Mouse (Mus musculus) CD4-positive, CD25-positive, alpha-beta regulatory T cell, adult 4 months (primary cell): ENCODE results near the gene Actg1. TPM values are rescaled to one million over a fixed set of nuclear protein-coding genes. Genes with fewer than 3 reads are reported as not detected.

ENCODE experiments used
- ATAC-seq: one replicate; pipeline ENCODE4 v1.8.0; 2017
- polyA plus RNA-seq, 2 experiments: library from polyadenylated mRNA; unstranded; fragments of 100-300 nt; shearing (Covaris generic); gene quantifications; one replicate each; pipeline ENCODE4 v1.2.1; 2017

Gene Actg1
- polyA plus RNA-seq, 2 experiments from 2014 or later: 2,387 to 3,192 TPM

DNA sequence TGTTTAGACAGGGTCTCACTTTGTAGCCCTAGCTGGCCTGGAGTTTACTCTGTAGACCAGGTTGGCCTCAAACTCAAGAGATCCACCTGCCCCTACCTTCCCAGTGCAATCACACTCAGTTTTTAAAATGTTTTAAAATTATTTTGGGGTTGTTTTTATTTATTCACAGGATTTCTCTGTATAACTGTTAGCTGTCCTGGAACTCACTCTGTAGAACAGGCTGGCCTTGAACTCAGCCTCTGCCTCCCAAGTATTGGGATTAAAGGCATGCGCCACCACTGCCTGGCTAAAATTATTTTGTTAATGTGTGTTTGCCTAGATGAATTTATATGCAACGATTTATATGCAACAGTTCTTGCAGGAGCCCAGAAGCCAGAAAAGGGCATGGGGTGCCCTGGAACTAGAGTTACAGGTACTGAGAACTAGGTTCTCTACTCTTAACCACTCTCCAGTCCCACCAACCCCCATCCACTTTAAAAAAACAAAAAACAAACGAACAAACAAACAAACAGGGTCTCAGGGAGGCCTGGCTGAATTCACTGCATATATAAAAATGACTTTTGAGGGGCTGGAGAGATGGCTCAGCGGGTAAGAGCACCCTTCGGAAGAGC is 3.9 kb downstream of the Actg1 start:
- no peak for ATAC-seq

- no peak for ATAC-seq
These were observed 4.6 kb downstream of the Actg1 start for GRCm38 (mm10) chr11:120343519-120344309.

- no peak for ATAC-seq
These were observed 5.6 kb downstream of the Actg1 start for GRCm38 (mm10) chr11:120342656-120343160.

DNA sequence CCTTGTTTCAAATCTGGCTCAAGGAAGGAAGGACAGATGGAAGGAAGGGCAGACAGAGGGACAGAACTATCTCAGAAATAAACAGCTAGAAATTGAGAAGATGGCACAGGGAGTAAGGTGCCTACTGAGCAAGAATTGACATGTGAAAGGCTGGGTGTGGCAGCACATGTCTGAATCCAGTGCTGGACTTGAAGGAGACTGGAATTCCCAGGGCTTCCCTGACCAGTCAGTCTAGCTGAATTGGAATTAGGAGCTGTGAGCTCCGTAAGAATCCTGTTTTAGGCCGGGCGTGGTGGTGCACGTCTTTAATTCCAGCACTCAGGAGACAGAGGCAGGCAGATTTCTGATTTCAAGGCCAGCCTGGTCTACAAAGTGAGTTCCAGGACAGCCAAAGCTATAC is 6.7 kb downstream of the Actg1 start:
- ATAC-seq: no peak

GRCm38 (mm10) chr11:120339978-120340513 is 8.3 kb downstream of the Actg1 start:
- no peak for ATAC-seq

DNA sequence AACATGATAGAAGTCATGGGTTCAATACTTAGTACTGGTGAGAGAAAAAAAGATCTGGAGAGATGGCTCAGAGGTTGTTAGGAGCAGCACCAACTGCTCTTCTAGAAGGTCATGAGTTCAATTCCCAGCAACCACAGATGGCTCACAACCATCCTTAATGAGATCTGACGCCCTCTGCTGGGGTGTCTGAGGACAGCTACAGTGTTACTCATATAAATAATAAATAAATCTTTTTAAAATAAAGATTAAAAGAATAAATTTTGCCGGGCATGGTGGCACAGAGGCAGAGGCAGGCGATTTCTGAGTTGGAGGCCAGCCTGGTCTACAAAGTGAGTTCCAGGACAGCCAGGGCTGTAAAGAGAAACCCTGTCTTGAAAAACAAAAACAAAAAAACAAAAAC is 9.6 kb downstream of the Actg1 start:
- ATAC-seq: no peak

- no peak for ATAC-seq
These were observed 10.9 kb downstream of the Actg1 start for GRCm38 (mm10) chr11:120337447-120337846.

DNA sequence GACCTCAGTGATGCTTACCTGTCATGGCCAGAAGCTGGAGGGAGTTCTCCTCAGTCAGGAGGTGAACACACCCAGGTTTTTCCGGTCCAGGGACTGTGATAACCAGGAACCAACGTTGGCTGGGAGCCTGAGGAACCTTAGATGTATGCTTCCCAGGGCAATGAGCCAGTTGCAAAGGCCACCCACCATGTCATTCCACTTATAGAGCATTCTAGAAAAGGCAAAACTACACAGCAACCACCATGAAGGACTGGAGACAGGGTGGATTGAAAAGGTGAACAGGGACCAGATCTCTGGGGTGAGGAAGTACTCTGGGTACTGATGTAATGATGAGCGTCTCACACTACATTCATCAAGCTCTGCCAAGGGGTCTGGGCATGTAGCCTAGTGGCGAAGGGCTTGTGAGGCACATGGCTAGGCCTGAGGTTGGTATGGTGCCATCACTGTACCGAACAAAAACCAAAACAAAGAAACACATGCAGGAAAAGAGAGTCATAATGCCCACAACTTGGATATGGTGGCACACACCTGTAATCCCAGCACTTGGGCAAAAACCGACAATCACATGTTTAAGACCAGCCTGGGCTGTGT is 12.8 kb downstream of the Actg1 start:
- ATAC-seq: no peak

DNA sequence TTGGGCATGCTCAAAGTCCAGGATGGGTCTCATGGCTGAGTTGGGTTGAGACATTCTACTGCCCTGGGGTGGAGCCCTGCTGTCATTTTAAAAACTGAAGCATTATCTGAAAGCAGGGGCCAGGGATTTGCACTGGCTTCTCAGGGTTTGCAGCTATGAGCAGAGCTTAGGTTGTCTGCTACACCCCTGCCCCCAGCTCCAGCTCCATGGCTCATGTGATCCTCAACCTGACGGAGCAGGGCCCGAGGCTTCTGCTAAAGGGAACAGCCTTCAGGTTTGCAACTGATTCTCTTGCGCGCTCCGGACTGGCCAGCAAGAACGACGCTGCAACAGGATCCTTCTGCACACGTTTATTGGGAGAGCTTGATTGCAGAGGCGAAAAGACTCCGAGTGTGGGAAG is 28.2 kb downstream of the Actg1 start:
- ATAC-seq: no peak

GRCm38 (mm10) chr11:120319310-120319709 is 29.0 kb downstream of the Actg1 start:
- ATAC-seq: no peak

GRCm38 (mm10) chr11:120317456-120317855 is 30.9 kb downstream of the Actg1 start:
- ATAC-seq: no peak

DNA sequence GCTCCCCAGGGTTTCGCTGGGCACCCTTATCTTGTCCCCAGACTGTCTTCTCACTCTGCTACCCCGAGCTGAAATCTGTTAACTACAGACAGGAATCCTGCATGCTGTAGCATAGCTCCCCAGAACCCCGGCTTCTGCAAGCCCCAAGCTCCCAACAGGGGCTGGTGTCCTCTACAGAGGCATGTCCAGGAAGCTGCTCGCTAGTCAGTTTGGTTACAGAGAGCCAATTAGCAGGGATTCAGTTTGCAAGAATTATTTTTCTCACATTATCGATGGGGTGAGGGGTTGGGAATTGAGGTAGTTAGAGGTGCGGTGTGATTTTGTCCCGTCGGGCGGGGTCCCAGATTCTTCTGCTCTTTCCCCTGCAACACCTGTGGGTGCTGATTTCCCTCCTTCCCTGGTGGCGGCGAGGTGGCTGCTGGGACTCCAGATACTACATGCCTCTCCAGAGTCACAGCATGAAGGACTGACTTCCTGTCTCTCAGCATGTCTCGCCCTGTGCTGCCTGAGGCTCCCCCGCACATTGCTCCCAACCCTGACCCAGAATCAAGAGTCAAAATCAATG is 31.6 kb downstream of the Actg1 start:
- ATAC-seq: peak; percentile 12

DNA sequence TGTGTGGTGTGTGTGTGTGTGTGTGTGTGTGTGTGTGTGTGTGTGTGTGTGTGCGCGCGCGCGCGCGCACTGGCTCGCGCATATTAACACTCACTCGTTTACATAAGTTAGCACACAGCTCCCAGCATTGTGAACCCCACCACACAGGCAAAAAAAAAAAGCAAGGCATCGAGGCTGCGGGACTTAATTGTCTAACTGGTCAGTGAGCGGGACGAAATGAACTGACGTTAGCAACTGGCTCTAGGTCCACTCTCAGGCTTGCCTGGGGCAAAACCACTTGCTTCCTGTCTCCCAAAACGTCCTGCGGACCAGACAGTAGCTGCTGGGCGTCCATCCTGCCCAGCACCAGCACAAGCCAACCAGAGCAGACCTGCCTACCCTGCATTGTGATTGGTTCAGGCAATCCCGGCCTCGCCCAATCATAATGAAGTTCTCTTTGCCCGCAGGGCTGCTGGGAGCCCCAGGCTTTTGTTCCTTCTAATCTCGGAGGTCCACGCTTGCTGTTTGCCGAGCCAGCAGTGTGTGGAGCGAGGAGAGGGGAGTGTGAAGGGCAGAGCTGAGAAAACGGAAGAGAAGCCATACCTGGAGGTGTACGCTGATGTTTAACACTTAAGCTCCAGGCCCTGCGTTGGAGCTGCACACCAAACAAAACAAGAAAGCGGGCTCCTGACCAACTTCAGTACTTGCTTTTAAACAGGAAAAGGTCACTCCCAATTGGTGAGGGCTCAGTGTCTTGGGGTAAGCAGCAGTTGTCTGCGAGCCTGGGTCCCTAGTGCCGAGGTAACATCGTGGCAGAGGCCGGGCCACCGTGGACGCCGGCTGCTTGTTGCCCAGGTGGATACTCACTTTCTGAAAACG is 32.3 kb downstream of the Actg1 start:
- peak; percentile 99 for ATAC-seq

DNA sequence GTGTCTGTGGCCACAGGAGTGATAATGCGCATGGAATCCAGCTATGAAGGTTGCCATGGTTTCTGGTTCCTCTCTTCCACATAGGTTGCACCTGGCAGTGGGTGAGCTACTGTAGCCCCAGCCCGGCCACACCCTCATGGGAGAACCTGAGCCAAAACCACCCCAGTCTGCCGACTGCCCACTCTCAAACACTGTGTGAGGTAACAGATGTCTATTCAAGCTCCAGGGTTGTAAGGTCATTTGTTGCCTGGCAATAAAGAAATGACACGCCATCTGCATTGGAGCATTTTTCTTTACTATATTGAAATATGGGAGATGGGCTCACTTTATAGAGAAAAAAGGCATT is 33.0 kb downstream of the Actg1 start:
- ATAC-seq: no peak

GRCm38 (mm10) chr11:120314721-120315415 is 33.5 kb downstream of the Actg1 start:
- ATAC-seq: no peak

GRCm38 (mm10) chr11:120313906-120314685 is 34.2 kb downstream of the Actg1 start:
- ATAC-seq: no peak

DNA sequence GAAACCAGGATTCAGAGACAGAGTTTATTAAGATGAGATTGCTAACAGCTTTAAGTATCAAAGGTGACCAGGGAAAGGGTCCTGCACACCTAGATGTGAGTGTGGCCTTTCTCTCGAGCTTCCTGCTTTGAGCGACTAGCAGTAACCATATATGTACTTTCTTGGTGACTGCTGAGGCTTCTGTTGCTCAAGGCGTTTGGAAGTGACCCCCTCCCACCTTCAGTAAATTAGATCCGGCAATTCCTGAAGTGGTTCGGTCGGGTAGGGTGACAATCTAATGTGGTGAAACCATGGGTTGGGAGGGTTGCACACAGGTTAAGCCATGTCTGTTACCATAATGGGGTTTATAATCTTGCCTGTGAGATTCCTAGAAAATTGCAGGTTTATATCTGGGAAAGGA is 36.3 kb downstream of the Actg1 start:
- no peak for ATAC-seq

DNA sequence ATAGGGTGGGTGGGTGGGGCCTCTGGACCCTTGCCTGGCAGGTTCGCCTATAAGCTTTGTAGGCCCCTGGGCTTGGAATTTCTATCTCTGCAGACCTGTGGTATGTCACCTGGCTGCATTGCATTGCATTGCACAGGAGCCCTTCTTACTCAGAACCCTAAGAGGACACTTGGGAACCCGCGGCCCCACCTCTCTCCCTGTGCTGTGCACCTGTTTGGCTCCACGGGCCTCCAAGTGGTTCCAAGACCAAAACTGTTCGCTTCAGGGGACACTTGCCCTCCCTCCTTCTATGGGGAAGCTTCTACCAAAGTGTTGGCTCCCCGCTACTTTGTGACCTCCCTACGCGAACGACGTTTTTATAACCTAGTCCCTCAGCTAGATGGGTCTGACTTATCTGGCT is 36.8 kb downstream of the Actg1 start:
- ATAC-seq: no peak

DNA sequence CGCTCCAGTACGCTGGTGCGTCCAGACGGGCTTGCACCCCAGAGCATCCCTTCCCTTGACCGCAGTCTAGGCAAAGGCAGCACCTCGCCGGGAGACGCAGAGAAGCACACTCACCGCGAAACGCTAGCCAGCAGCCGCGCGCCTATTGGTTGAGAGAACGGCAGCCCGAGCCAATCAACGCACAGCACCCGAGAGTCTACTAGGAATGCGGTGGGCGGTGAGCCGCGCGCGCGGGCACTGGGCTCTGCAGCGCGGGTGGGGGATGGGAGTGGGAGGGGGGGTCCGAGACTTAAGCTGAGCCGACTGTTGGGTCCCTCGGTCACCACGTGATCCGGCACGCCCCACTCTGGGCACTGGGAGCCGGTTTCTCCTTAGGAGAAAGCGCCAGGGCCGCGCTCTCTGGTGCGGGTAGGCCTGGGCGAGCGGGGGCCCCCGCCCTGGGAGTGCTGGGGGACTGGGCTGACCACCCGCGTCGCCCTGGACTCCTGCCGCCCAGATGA is 37.5 kb downstream of the Actg1 start:
- ATAC-seq: peak; percentile 76
